Mouse (Mus musculus) hindbrain, embryonic 12.5 days (tissue): ENCODE data around the gene Braf. TPM values are rescaled to one million over a fixed set of nuclear protein-coding genes. Genes with fewer than 3 reads are reported as not detected.

Experiments
- ATAC-seq: fragments of 200-750 bp; cut with Nextera tagmentation; 2 replicates; pipeline ENCODE4 v1.8.0; 2017; ENCODE audit warnings: moderate TSS enrichment; ENCODE audit not compliant: low FRiP score
- H3K27ac ChIP-seq: fragments of 300-500 bp; sonication (generic); 2 replicates; pipeline ENCODE4 v1.5.1; 2016; ENCODE audit warnings: mild to moderate bottlenecking
- H3K27me3 ChIP-seq: fragments of 300-500 bp; sonication (generic); 2 replicates; pipeline ENCODE4 v1.6.1; 2016; ENCODE audit warnings: mild to moderate bottlenecking
- H3K36me3 ChIP-seq: fragments of 300-500 bp; sonication (generic); 2 replicates; pipeline ENCODE4 v1.6.1; 2016; ENCODE audit warnings: mild to moderate bottlenecking
- H3K4me1 ChIP-seq: fragments of 300-500 bp; sonication (generic); 2 replicates; pipeline ENCODE4 v1.6.1; 2016
- H3K4me2 ChIP-seq: fragments of 300-500 bp; sonication (generic); replicated peaks from 2 replicates; pipeline ENCODE4 v1.6.1; 2016; ENCODE audit warnings: mild to moderate bottlenecking
- H3K4me3 ChIP-seq: fragments of 300-500 bp; sonication (generic); 2 replicates; pipeline ENCODE4 v1.5.1; 2016; ENCODE audit warnings: mild to moderate bottlenecking
- H3K9ac ChIP-seq: fragments of 300-500 bp; sonication (generic); 2 replicates; pipeline ENCODE4 v1.6.1; 2016; ENCODE audit warnings: mild to moderate bottlenecking, moderate library complexity
- H3K9me3 ChIP-seq: fragments of 300-500 bp; sonication (generic); replicated peaks from 2 replicates; pipeline ENCODE4 v1.6.1; 2016; ENCODE audit warnings: mild to moderate bottlenecking
- WGBS: fragments of 180-500 bp; shearing (Covaris S2); methylation state at CpG from one replicate; pipeline ENCODE4 v1.1.7; 2016; 5-methylcytosine and 5-hydroxymethylcytosine counted together
- polyA plus RNA-seq: library from polyadenylated mRNA; unstranded; fragments of >200 nt; fragmentation: Nextera tagmentation; extraction: Ambion mirVana; gene quantifications from 2 replicates; pipeline ENCODE4 v1.2.1, GENCODE M21; 2016

The Braf gene
- polyA plus RNA-seq, 1 experiment from 2014 or later, result 25.7 TPM

DNA sequence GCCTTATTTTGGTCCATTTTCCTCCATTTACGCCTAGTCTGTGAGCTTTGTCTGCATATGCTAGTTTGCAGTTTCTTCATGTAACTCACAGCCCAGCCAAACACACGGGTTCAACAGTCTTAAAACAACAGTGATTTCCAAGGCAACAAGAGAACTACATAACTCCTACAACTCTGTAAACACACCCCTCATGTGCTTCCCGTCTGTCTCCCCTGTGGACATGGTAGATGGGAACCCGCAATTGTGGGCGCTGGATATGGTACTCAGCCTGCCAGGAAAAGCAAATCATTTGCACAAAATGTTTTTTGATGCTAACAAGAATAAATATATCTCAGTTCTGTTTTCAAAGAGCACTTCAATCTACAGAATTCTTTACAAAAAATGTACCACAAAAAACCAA is 120.7 kb downstream of the Braf start:
- Histone ChIP-seq H3K9me3 (no peaks in the 10 kb centered on the region), H3K9ac (no peak overlapping the region), H3K4me2 (no peak overlapping the region), H3K36me3 (peaks cover 29% of the 10 kb centered on the region), H3K4me1 (no peaks in the 10 kb centered on the region), H3K27me3 (no peaks in the 10 kb centered on the region), H3K4me3 (no peak overlapping the region), H3K27ac (no peak overlapping the region)
- ATAC-seq, result no peak
- 82% methylated on average over 5 of the region's 5 CpGs for WGBS

DNA sequence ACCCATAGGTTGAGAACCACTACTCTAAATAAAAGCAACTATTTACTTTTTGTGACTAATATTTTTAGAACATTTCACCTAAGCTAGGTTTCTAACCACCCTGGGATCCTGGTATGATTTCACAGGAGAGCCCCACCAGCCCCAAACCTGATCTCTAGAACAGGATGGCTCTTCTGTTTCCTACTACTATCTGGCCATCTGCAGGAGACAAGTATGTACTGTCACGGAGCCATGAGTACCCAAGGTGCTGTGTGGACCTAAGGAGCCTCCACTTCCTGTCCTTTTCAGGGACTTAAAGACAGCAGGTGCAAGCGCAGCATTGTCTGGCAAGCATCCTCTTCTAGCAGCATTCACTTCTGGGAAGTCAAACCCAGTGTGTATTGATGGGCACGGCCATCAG is 123.4 kb downstream of the Braf start:
- no peak for ATAC-seq
- 88% methylated on average over 3 of the region's 3 CpGs for WGBS
- Histone ChIP-seq H3K9ac (no peak overlapping the region), H3K4me1 (no peaks in the 10 kb centered on the region), H3K36me3 (peaks cover 47% of the 10 kb centered on the region), H3K9me3 (no peaks in the 10 kb centered on the region), H3K27me3 (no peaks in the 10 kb centered on the region), H3K27ac (no peak overlapping the region), H3K4me3 (no peak overlapping the region), H3K4me2 (no peak overlapping the region)

DNA sequence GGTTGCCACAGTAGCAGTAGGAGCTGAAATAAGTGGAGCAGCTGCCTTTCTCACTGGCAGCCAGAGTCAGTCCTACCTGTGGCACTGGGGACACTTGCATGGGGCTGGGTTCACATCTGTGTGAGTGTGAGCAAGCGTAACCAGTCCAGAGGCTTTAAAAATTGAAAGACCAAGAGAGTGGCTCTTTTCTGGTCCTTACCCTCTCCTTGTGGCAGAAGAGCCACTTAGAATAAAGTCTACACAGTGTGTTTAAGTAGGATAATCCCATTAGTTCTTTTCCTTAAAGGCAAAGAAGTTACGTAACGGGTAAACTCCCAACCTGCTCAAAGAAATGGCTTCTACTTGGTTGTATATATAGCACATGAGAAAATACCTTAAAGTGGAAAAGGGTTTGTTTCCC is 124.4 kb downstream of the Braf start:
- no peaks in the 10 kb centered on the region for H3K9me3 ChIP-seq
- H3K27me3 ChIP-seq, result no peaks in the 10 kb centered on the region
- no peak overlapping the region for H3K4me2 ChIP-seq
- H3K9ac ChIP-seq, result no peak overlapping the region
- no peak for ATAC-seq
- H3K27ac ChIP-seq, result no peak overlapping the region
- H3K36me3 ChIP-seq, result peaks cover 47% of the 10 kb centered on the region
- H3K4me3 ChIP-seq, result no peak overlapping the region
- no peaks in the 10 kb centered on the region for H3K4me1 ChIP-seq
- WGBS, result 98% methylated on average over 3 of the region's 3 CpGs

DNA sequence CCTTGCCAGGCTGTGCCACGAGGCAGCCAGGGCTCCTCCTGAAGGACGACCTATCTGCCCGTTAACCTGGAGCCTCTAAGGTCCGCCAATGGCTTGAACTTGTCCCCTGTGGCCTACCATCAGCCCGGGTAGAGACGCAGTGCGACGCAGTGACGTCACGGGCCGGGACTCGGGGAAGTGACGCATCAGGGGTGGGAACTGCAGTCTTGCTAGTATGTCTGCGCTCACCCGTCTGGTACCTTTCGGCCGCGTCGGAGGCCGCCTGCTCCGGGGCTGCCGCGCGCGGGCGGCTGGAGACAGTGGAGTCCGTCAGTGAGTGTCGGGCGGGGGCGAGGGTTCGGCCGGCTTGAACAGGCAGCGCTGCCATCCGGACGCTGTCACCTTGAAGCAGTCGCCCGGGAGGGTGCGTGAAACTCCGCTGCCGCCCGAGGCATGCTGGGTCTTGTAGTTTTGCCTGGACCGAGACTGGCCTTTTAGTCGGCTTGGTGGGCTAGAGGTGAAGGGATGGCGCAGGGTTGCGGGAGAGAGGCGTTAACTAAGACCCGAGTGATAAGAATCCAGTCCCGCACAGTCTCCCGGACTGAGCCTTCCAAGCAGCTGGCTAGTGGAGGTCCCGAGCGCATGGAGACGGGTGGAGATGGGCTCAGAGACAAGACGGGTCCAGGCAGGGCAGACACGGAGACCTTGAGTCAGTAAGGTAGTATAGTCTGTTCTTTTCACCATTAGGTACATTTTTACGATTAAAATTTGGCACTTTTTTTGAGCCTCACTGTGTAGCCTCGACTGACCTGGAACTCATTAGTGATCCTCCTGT is 132.7 kb downstream of the Braf start, which contains the start of gene Ndufb2:
Gene Ndufb2, plus strand, starts transcription at position 174 of the 814 bp plus-strand sequence.
- WGBS, result under 1% methylated on average over 56 of the region's 56 CpGs

DNA sequence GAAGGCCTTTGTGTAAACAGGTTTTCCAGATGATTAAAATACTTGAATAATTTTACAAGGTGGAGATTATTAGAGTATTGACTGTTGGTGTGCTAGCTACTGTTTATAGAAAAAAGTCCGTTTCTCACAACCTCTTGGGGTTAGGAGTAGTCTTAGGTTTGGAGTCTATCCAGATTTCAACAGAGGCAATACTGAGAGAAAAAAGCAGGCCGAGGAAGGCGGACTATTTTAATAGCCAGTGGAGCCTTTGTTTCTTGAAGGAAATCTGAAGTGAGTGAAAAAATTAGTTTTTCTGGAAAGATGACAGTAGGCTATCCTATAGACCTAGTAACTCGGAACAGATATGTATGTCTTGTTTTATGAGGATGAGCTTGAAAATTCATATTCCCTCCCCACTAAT is 133.8 kb downstream of the Braf start:
- no peak for ATAC-seq
- H3K4me3 ChIP-seq, result no peak overlapping the region
- H3K9me3 ChIP-seq, result no peaks in the 10 kb centered on the region
- H3K4me2 ChIP-seq, result no peak overlapping the region
- no peak overlapping the region for H3K27ac ChIP-seq
- H3K27me3 ChIP-seq, result no peaks in the 10 kb centered on the region
- peaks cover 26% of the 10 kb centered on the region for H3K36me3 ChIP-seq
- whole genome bisulfite sequencing, result 97% methylated on average over 4 of the region's 4 CpGs
- H3K9ac ChIP-seq, result no peak overlapping the region
- H3K4me1 ChIP-seq, result peaks cover 15% of the 10 kb centered on the region

More for the DNA sequence above, 132.7 kb downstream of the Braf start, which contains the start of gene Ndufb2:
- ATAC-seq, result peak; percentile 98
- Histone ChIP-seq H3K4me1 (peaks cover 15% of the 10 kb centered on the region), H3K9ac (peak within 1 kb of the TSS; percentile 82), H3K9me3 (no peaks in the 10 kb centered on the region), H3K4me2 (peak within 1 kb of the TSS; percentile 79), H3K36me3 (peaks cover 24% of the 10 kb centered on the region), H3K27me3 (no peaks in the 10 kb centered on the region), H3K27ac (peak within 1 kb of the TSS; percentile 87), H3K4me3 (peak within 1 kb of the TSS; percentile 68)

DNA sequence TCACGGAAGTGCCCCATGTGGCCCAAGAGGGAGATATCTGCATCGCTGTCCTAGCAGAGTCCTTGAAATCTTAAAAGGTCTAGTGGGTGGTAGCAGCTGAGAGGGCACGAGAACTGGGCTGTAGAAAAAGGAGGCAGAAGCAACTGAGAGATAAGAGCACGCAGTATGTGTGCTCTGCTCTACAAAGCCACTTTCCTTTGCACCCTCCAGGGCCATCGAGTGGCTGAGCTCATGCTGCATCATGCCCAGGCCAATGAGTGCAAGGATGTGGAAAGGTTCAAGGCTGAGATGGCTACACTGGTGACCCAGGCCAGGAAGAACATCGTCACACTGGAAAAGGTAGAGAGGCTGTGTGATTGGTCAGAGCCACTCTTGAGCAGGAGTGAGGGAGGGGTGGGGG is 139.7 kb downstream of the Braf start, which contains the start of gene Gm42420:
Gene Gm42420, plus strand, starts transcription at position 237 of the 400 bp plus-strand sequence.
- peaks cover 76% of the 10 kb centered on the region for H3K36me3 ChIP-seq

DNA sequence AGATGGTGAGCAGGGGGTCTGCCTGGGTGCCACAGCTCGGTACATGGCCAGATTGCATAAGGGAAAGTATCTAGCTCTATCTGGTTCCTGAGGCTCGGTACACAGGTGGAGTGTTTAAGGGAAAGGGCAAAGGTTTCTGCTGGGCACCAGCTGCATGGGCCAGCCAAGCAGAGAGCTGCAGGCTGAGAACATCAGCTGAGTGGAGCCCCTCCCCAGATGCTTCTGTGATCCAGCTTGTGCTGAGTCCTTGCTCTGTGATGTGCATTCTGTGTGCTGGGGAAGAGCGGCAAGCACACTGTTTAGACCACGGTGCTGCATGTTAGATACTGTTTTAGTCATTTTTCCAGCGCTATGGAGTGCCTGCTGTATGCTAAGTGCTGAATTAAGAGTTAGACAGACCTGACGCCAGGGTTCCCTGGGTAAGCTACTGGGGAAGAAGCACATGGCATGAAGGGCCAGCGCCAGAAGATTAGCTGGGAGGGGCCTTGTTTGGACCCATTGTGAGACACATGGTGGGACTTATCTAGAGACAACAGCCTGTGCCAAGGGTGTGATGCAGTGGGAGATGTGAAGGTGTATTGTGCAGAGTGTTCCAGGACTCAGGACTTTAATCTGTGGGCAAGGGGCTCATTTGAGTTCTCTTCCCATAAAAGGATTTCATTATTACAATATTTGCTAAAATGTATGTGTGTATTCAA is 144.0 kb downstream of the Braf start:
- Histone ChIP-seq H3K27me3 (no peaks in the 10 kb centered on the region), H3K4me3 (no peak overlapping the region), H3K36me3 (peaks cover 82% of the 10 kb centered on the region), H3K27ac (no peak overlapping the region), H3K9me3 (no peaks in the 10 kb centered on the region), H3K4me1 (no peaks in the 10 kb centered on the region), H3K9ac (no peak overlapping the region), H3K4me2 (no peak overlapping the region)
- WGBS, result 75% methylated on average over 7 of the region's 7 CpGs
- ATAC-seq, result no peak

More for the DNA sequence above, 139.7 kb downstream of the Braf start, which contains the start of gene Gm42420:
- no peaks in the 10 kb centered on the region for H3K4me1 ChIP-seq
- H3K9me3 ChIP-seq, result no peaks in the 10 kb centered on the region
- 95% methylated on average over 6 of the region's 6 CpGs for WGBS
- no peak within 1 kb of the TSS for H3K4me2 ChIP-seq
- H3K4me3 ChIP-seq, result no peak within 1 kb of the TSS
- no peak for ATAC-seq
- H3K27ac ChIP-seq, result no peak within 1 kb of the TSS
- no peaks in the 10 kb centered on the region for H3K27me3 ChIP-seq
- no peak within 1 kb of the TSS for H3K9ac ChIP-seq

DNA sequence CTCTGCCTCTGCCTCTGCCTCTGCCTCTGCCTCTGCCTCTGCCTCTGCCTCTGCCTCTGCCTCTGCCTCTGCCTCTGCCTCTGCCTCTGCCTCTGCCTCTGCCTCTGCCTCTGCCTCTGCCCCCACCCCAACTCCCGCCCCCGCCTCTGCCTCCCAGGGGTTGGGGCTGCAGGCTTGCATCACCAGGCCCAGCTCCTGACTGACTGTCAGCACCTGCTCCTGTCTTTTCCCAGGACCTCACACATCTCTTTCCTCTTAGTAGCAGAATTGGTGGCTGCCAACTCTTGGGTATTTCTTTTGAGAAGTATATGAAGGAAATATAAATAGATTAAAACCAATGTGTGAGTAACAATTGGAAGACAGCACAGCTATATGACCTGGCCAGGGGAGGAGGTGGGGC is 144.7 kb downstream of the Braf start:
- Histone ChIP-seq H3K4me2 (no peak overlapping the region), H3K9me3 (no peaks in the 10 kb centered on the region), H3K36me3 (peaks cover 75% of the 10 kb centered on the region), H3K27ac (no peak overlapping the region), H3K4me3 (no peak overlapping the region), H3K9ac (no peak overlapping the region), H3K4me1 (no peaks in the 10 kb centered on the region), H3K27me3 (no peaks in the 10 kb centered on the region)
- 88% methylated on average over 2 of the region's 2 CpGs for WGBS
- ATAC-seq, result no peak

DNA sequence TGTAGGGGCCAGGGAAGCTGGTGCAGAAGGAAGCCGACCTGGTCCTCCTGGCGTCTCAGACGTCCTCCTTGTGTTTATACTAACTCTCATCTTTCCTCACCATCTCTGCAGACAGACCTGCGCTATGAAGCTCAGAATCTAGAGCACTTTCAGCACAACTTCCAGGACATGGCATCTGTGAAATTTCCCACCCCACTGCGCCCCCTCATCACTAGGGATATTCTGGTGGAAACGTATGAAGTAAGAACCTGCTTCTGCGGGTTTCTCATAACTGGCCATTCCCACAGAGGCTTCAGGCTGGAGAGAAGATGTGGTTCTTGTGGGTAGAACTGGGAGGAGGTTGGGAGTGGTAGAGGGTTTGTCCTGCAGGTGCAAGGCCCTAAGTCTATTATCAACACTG is 145.7 kb downstream of the Braf start:
- no peak overlapping the region for H3K4me2 ChIP-seq
- WGBS, result 88% methylated on average over 7 of the region's 7 CpGs
- no peaks in the 10 kb centered on the region for H3K27me3 ChIP-seq
- no peak overlapping the region for H3K4me3 ChIP-seq
- no peak for ATAC-seq
- H3K4me1 ChIP-seq, result peaks cover 5% of the 10 kb centered on the region
- no peaks in the 10 kb centered on the region for H3K9me3 ChIP-seq
- peaks cover 67% of the 10 kb centered on the region for H3K36me3 ChIP-seq
- no peak overlapping the region for H3K27ac ChIP-seq
- H3K9ac ChIP-seq, result no peak overlapping the region

DNA sequence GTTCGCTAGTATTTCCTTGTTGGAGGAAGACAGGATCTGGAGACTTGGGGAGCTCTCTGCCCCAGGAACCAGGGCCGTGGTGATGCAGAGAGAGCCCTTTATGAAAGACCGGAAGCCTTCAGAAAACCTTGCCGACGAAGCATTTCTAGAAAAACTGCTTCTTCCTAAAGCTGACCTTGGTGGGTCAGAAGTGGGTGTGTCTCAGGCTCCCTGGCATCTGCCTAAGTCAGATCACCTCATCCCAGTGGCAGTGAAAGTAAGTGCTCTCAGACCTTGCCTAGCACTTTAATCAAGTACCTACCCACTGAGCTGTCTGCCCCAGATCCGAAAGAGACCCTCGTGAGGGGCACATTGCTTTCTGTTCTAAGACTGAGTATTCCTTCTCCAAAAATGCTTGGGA is 150.3 kb downstream of the Braf start:
- peak overlapping the region; percentile 85 for H3K4me2 ChIP-seq
- peaks cover 11% of the 10 kb centered on the region for H3K4me1 ChIP-seq
- no peaks in the 10 kb centered on the region for H3K9me3 ChIP-seq
- H3K36me3 ChIP-seq, result peaks cover 27% of the 10 kb centered on the region
- peak overlapping the region; percentile 95 for H3K27ac ChIP-seq
- WGBS, result 76% methylated on average over 7 of the region's 7 CpGs
- ATAC-seq, result no peak
- H3K9ac ChIP-seq, result peak overlapping the region; percentile 81
- no peaks in the 10 kb centered on the region for H3K27me3 ChIP-seq
- H3K4me3 ChIP-seq, result peak overlapping the region; percentile 64

DNA sequence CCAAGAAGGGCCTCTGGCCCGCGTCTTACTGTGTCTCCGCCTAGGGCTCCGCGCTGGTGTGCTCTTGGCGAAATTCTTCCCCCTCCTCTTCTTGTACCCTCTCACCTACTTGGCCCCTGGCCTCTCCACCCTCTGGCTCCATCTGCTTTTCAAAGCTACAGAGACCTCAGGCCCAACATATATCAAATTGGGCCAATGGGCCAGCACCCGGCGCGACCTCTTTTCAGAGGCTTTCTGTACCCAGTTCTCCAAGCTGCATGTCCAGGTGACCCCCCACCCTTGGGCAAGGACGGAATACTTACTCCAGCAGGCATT is 150.8 kb downstream of the Braf start:
- Histone ChIP-seq H3K27me3 (no peaks in the 10 kb centered on the region), H3K4me2 (peak overlapping the region; percentile 85), H3K4me3 (peak overlapping the region; percentile 64), H3K4me1 (peaks cover 11% of the 10 kb centered on the region), H3K36me3 (peaks cover 23% of the 10 kb centered on the region), H3K9ac (peak overlapping the region; percentile 81), H3K27ac (peak overlapping the region; percentile 95), H3K9me3 (no peaks in the 10 kb centered on the region)
- peak; percentile 49; the same call in 1 of the 2 replicates for ATAC-seq
- WGBS, result 29% methylated on average over 10 of the region's 10 CpGs

DNA sequence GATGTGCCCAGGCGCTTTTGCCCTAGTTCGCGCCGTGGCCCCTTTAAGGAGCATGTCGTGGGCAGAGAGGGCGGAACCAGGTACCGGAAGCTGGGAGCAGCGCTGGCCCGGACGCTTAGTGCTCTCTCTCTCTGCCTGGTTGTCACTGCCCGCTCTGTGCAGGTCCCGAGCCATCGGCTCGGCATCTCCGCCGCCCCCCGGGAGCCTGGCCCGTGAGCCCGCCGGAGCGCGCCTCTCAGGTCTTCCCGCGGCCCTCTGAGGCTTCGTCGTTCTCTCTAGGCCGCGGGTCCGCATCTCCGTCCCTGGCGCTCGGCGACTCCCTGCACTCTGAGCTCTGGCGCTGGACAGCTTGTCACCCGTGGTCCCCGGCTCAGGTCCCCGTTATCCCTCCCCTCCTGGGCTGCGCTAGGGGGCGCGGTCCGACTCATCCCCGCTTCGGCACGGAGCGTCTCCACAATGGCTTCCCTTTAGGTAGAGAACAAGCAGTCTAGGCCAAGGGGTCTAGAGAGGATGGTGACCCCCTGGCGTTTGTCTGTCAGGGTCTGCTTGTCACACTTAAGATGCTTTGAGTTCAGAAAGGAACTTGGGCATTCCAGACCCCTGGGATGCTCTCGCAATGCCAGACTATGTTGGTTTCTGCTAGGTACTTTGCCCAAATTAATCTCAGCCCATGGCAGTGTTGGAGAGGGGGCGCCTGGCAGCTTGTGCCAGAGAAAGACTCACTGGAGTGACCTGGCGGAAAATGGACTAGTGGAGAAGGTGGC is 151.3 kb downstream of the Braf start, which contains the start of gene Adck2:
Gene Adck2, plus strand, starts transcription at position 83 of the 764 bp plus-strand sequence.
- H3K4me2 ChIP-seq, result peak within 1 kb of the TSS; percentile 85
- H3K9me3 ChIP-seq, result no peaks in the 10 kb centered on the region
- H3K27me3 ChIP-seq, result no peaks in the 10 kb centered on the region
- peak; percentile 98 for ATAC-seq
- peak within 1 kb of the TSS; percentile 95 for H3K27ac ChIP-seq
- H3K4me3 ChIP-seq, result peak within 1 kb of the TSS; percentile 64
- under 1% methylated on average over 48 of the region's 49 CpGs for WGBS
- H3K9ac ChIP-seq, result peak within 1 kb of the TSS; percentile 81
- H3K36me3 ChIP-seq, result peaks cover 17% of the 10 kb centered on the region; the same call in 1 of the 2 replicates
- peaks cover 11% of the 10 kb centered on the region for H3K4me1 ChIP-seq
